Mouse (Mus musculus): ENCODE measurements around the gene Sh3gl3.

- TF ChIP-seq HCFC1 (IDR thresholded peaks at IDR 0.05; ENCODE audit: borderline replicate concordance, insufficient read depth, low read length) (no peak), MAFK (IDR thresholded peaks at IDR 0.05; ENCODE audit: insufficient read depth, low read depth, low read length) (no peak)
Observed at GRCm38 (mm10) chr7:82271742-82272141, 98.1 kb downstream of the Sh3gl3 start.

Measured in ES-E14 (cell line).